Mouse (Mus musculus) neural tube, embryonic 11.5 days (tissue): ENCODE data around the gene Tcta. TPM values are rescaled to one million over a fixed set of nuclear protein-coding genes. Genes with fewer than 3 reads are reported as not detected.

Experiments
- ATAC-seq: fragments of 200-750 bp; cut with Nextera tagmentation; 2 replicates; pipeline ENCODE4 v1.8.0; 2017; ENCODE audit warnings: moderate number of reproducible peaks, mild to moderate bottlenecking, moderate TSS enrichment, moderate library complexity; ENCODE audit not compliant: insufficient read depth, low FRiP score, low TSS enrichment
- DNase-seq: peaks from one replicate; pipeline ENCODE4 v3.0.0-alpha.2; 2015; ENCODE audit warnings: low spot score
- H3K27ac ChIP-seq: fragments of 300-500 bp; sonication (generic); 2 replicates; pipeline ENCODE4 v1.5.1; 2014; ENCODE audit warnings: low read depth, mild to moderate bottlenecking, low read length
- H3K27me3 ChIP-seq: fragments of 300-500 bp; sonication (generic); 2 replicates; pipeline ENCODE4 v1.6.1; 2014; ENCODE audit warnings: mild to moderate bottlenecking, low read length, mixed read lengths; ENCODE audit not compliant: control insufficient read depth, insufficient read depth
- H3K36me3 ChIP-seq: fragments of 300-500 bp; sonication (generic); 2 replicates; pipeline ENCODE4 v1.6.1; 2014; ENCODE audit warnings: mild to moderate bottlenecking, low read length, moderate library complexity, mixed read lengths; ENCODE audit not compliant: control insufficient read depth, insufficient read depth
- H3K4me1 ChIP-seq: fragments of 300-500 bp; sonication (generic); 2 replicates; pipeline ENCODE4 v1.6.1; 2014; ENCODE audit warnings: low read length, mixed read lengths; ENCODE audit not compliant: control insufficient read depth, insufficient read depth
- H3K4me2 ChIP-seq: fragments of 300-500 bp; sonication (generic); 2 replicates; pipeline ENCODE4 v1.6.1; 2014; ENCODE audit warnings: low read depth, mild to moderate bottlenecking, moderate library complexity
- H3K4me3 ChIP-seq: fragments of 300-500 bp; sonication (generic); 2 replicates; pipeline ENCODE4 v1.5.1; 2014; ENCODE audit warnings: low read depth, low read length
- H3K9ac ChIP-seq: fragments of 300-500 bp; sonication (generic); 2 replicates; pipeline ENCODE4 v1.6.1; 2014; ENCODE audit warnings: mild to moderate bottlenecking, low read length
- H3K9me3 ChIP-seq: fragments of 300-500 bp; sonication (generic); 2 replicates; pipeline ENCODE4 v1.6.1; 2016; ENCODE audit warnings: low read length; ENCODE audit not compliant: control insufficient read depth
- WGBS: fragments of 180-500 bp; shearing (Covaris S2); extraction: QIAGEN DNeasy Blood & Tissue Kit; methylation state at CpG from one replicate; pipeline ENCODE4 v1.1.7; 2014; 5-methylcytosine and 5-hydroxymethylcytosine counted together
- polyA plus RNA-seq: library from polyadenylated mRNA; unstranded; fragments of >200 nt; fragmentation: Nextera tagmentation; extraction: Ambion mirVana; gene quantifications from 2 replicates; pipeline ENCODE4 v1.2.1, GENCODE M21; 2014

Tcta gene
- polyA plus RNA-seq, 1 experiment from 2014 or later: 31.4 TPM

DNA sequence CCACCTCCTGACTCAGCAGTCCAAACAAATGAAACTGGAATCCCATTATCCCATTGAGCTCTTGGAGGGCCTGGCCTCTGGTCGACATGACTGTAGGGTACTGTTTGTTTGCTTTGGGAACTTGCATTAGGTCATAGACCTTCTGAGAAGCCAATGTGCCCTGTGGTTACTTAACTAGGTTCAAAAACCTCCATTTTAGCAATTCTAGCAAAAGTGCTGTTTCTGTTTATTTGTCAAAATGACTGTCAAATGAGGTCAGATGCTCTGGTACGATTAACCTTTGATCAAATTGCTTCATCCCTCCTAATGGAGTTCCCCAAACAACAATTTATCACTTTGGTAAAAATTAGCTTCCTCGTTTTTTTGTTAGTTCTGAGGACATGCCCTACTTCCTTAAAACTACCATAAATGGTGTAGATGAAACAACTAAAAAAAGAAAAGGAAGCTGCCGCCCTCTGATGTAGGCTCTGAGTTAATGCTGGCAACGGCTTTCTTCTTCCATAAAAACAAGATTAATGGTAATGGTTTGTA lies 36.4 kb upstream of the Tcta start:
- Histone ChIP-seq H3K27me3 (no peaks in the 10 kb centered on the region), H3K9ac (no peak overlapping the region), H3K4me2 (no peak overlapping the region), H3K4me3 (no peak overlapping the region), H3K4me1 (peaks cover 9% of the 10 kb centered on the region), H3K36me3 (no peaks in the 10 kb centered on the region), H3K27ac (no peak overlapping the region), H3K9me3 (no peaks in the 10 kb centered on the region)
- ATAC-seq (no peak), DNase-seq (no peak)
- 55% methylated on average over 5 of the region's 5 CpGs for WGBS

- no peak for DNase-seq
- no peak overlapping the region for H3K9ac ChIP-seq
Observed at GRCm38 (mm10) chr9:108341801-108342200, 35.8 kb upstream of the Tcta start.

GRCm38 (mm10) chr9:108341139-108341475 lies 35.1 kb upstream of the Tcta start:
- ATAC-seq (no peak), DNase-seq (no peak)
- Histone ChIP-seq H3K27me3 (no peaks in the 10 kb centered on the region), H3K9me3 (no peaks in the 10 kb centered on the region), H3K4me2 (no peak overlapping the region), H3K4me3 (no peak overlapping the region), H3K4me1 (peaks cover 9% of the 10 kb centered on the region), H3K27ac (no peak overlapping the region), H3K9ac (no peak overlapping the region), H3K36me3 (no peaks in the 10 kb centered on the region)
- 85% methylated on average over 5 of the region's 5 CpGs for WGBS

More at GRCm38 (mm10) chr9:108341801-108342200, 35.8 kb upstream of the Tcta start:
- H3K4me3 ChIP-seq: no peak overlapping the region
- H3K27me3 ChIP-seq: no peaks in the 10 kb centered on the region
- H3K4me1 ChIP-seq: peaks cover 9% of the 10 kb centered on the region
- ATAC-seq: no peak
- no peaks in the 10 kb centered on the region for H3K36me3 ChIP-seq
- H3K9me3 ChIP-seq: no peaks in the 10 kb centered on the region
- H3K4me2 ChIP-seq: no peak overlapping the region
- no peak overlapping the region for H3K27ac ChIP-seq

DNA sequence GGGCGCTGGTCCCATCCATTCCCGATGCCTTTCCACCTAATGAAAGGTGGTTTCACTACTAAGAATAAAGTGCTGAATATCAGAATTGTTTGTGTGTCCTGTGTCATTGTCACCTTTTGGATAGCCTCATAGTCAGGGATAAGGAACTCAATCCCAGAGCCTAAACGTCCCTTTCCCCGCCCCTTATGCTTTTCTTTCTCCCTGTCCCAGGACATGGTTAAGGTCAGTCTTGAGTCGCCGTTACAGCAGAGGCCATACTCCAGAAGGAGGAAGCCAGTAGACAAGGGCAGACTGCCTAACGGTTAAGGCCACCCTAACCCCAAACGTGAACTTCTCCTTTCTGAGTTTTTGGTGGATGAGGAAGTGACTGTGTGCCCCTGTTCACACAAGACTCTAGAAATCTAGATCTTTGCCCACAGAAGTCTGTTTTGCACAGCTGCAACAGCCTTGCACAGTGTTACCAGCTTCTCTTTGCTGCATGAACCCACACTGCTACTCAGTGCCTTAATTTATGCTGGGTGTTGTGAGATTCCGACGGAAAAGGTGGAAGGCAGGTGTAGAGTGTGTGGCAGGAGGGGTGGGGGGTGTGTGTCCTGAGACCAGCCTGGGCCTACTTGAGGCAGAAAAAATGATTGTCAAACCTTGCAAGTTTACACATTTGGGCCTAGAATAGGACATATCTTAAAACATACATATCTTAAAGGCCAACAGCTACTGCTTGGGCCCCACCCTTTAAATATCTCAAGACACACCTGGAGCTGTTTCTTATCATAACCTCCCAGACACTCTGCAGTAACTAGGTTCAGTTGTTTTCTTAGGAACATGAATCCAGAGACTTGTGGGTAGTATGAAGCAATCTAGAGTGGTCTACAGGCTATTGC lies 34.5 kb upstream of the Tcta start:
- Histone ChIP-seq H3K4me1 (peaks cover 9% of the 10 kb centered on the region), H3K9ac (no peak overlapping the region), H3K9me3 (no peaks in the 10 kb centered on the region), H3K4me2 (peak overlapping the region; percentile 70), H3K27me3 (no peaks in the 10 kb centered on the region), H3K27ac (no peak overlapping the region), H3K36me3 (no peaks in the 10 kb centered on the region; the same call in 1 of the 2 replicates), H3K4me3 (peak overlapping the region; percentile 63)
- DNase-seq (no peak), ATAC-seq (no peak)
- WGBS: 71% methylated on average over 10 of the region's 10 CpGs

- 12% methylated on average over 20 of the region's 20 CpGs for WGBS
- no peak overlapping the region for H3K27ac ChIP-seq
- no peaks in the 10 kb centered on the region for H3K27me3 ChIP-seq
- peak overlapping the region; percentile 63 for H3K4me3 ChIP-seq
- no peaks in the 10 kb centered on the region for H3K9me3 ChIP-seq
- H3K9ac ChIP-seq: peak overlapping the region; percentile 74
- H3K4me1 ChIP-seq: peaks cover 9% of the 10 kb centered on the region
- H3K36me3 ChIP-seq: peaks cover 2% of the 10 kb centered on the region
- H3K4me2 ChIP-seq: peak overlapping the region; percentile 70
- no peak for DNase-seq
- ATAC-seq: no peak
Observed at GRCm38 (mm10) chr9:108339886-108340257, 33.9 kb upstream of the Tcta start.

- Histone ChIP-seq H3K4me2 (peak within 1 kb of the TSS; percentile 70), H3K9me3 (no peaks in the 10 kb centered on the region), H3K27ac (peak within 1 kb of the TSS; percentile 85), H3K36me3 (peaks cover 6% of the 10 kb centered on the region), H3K4me3 (peak within 1 kb of the TSS; percentile 63), H3K9ac (peak within 1 kb of the TSS; percentile 74), H3K4me1 (peaks cover 9% of the 10 kb centered on the region), H3K27me3 (no peaks in the 10 kb centered on the region)
- ATAC-seq (peak; percentile 97), DNase-seq (peak; percentile 91)
- under 1% methylated on average over 49 of the region's 49 CpGs for WGBS
Observed at GRCm38 (mm10) chr9:108338886-108339781, 33.2 kb upstream of the Tcta start, which contains the start of gene Gpx1. Gpx1 (plus strand) TSS chr9:108338903.

GRCm38 (mm10) chr9:108338551-108338885 lies 32.6 kb upstream of the Tcta start:
- Histone ChIP-seq H3K9me3 (no peaks in the 10 kb centered on the region), H3K27me3 (no peaks in the 10 kb centered on the region), H3K27ac (peak overlapping the region; percentile 85), H3K36me3 (peaks cover 8% of the 10 kb centered on the region), H3K4me2 (peak overlapping the region; percentile 70), H3K4me3 (peak overlapping the region; percentile 63), H3K4me1 (peaks cover 9% of the 10 kb centered on the region), H3K9ac (peak overlapping the region; percentile 74)
- peak; percentile 31 for DNase-seq
- peak; percentile 1; the same call in 1 of the 2 replicates for ATAC-seq
- WGBS: 39% methylated on average over 6 of the region's 6 CpGs

DNA sequence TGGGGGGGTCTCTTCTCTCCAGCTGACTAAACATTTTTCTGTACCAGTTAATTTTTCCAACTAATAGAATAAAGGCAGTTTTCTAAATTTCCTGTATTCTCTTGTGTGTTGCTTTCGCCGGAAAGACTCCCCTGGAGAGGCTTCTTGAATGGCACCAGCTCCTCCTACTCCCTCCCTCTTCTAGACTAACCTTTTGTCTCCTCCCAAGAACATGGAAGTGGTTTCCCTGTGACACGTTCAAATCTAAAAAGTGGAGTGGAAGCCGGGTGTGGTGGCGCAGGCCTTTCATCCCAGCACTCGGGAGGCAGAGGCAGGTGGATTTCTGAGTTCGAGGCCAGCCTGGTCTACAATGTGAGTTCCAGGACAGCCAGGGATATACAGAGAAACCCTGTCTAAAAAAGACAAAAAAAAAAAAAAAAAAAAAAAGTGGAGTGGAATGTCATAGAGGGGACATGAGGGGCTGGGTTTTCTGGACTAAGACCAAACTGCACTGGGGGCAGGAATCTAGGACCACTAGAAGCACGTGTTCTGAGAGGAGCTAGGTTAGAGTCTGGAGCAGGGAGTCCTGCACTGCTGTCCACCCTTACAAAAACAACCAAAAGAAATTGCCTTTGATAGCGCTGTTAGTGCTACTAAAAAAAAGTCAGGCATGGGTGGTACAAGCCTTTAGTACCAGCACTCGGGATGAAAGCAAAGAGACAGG lies 32.0 kb upstream of the Tcta start:
- Histone ChIP-seq H3K4me1 (peaks cover 9% of the 10 kb centered on the region), H3K9ac (no peak overlapping the region), H3K9me3 (no peaks in the 10 kb centered on the region), H3K27me3 (no peaks in the 10 kb centered on the region), H3K4me3 (no peak overlapping the region), H3K36me3 (peaks cover 11% of the 10 kb centered on the region), H3K4me2 (peak overlapping the region; percentile 70), H3K27ac (no peak overlapping the region)
- 72% methylated on average over 10 of the region's 10 CpGs for WGBS
- DNase-seq (no peak), ATAC-seq (no peak)
